Mouse (Mus musculus) cerebellum, adult (tissue): Measurements from ENCODE around the gene Kcnip1.
A peak's percentile ranks its signal among the peaks of the same experiment; 100 is the strongest.

Experiments used
- ATAC-seq: cut with Nextera tagmentation; 2 replicates; pipeline ENCODE4 v1.9.2; 2017; ENCODE audit warnings: mild to moderate bottlenecking, moderate library complexity, mixed read lengths; ENCODE audit not compliant: insufficient number of reproducible peaks, low FRiP score, low TSS enrichment

The Kcnip1 gene

DNA sequence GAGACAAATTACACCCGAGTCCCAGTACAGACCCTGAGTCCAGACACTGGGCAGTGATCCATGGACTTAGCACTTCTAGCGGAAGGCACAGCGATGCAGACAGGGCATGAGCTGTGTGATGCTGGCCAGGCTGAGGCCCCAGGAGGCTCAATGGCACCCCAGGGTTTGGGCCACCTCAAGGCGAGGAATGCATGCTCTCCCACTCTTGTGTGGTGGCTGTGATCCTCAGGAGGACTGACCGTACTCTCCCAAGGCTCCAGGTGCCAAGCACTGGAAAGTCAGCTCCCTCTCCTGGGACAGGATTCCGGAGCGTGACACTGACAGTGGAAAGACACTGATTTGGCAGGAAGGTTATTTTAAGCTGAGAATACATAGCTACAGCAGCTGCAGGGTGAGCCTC is 79.9 kb downstream of the Kcnip1 start:
- no peak for ATAC-seq

DNA sequence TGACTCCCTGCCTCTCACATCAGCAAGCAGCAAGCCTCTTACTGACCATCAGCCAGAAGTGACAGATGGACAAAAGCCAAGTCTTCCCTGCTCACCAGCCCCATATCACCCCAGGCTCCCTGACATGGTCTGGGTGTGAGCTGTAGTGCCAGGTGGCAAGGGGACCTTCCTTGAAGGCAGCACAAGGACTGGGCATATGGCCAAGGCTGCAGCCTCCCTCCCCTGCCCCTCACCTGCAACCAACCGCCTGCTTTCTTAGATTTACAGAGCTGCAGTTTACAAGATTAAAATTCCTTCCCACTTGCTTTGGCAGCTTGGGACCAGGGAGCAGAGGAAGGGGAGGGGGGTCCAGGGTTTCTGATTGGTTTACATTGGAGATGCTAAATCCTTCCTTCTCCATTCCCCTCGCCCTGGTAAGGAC is 80.8 kb downstream of the Kcnip1 start:
- ATAC-seq: 0 out of 2 replicates have a peak, but pooled peaks have one; percentile 12

DNA sequence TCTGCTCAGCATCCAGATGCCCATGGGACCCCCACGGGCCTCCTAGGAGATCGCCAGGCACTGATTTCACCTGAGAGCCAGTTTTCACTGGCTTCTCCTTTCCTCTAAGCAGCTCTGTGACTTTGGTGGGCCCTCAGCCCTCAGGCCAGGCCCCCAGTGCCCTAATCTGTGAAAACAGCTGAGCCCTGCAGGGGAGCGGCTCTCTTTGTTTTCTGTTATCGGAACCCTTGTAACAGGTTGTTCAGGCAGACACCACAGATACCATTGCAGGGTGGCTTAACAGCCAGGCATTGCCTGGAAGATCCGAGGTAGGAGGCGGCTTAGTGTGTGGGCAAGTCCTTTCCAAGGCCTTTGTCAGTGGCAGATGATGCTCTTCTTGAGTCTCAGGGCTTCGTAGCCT is 82.0 kb downstream of the Kcnip1 start:
- no peak for ATAC-seq

DNA sequence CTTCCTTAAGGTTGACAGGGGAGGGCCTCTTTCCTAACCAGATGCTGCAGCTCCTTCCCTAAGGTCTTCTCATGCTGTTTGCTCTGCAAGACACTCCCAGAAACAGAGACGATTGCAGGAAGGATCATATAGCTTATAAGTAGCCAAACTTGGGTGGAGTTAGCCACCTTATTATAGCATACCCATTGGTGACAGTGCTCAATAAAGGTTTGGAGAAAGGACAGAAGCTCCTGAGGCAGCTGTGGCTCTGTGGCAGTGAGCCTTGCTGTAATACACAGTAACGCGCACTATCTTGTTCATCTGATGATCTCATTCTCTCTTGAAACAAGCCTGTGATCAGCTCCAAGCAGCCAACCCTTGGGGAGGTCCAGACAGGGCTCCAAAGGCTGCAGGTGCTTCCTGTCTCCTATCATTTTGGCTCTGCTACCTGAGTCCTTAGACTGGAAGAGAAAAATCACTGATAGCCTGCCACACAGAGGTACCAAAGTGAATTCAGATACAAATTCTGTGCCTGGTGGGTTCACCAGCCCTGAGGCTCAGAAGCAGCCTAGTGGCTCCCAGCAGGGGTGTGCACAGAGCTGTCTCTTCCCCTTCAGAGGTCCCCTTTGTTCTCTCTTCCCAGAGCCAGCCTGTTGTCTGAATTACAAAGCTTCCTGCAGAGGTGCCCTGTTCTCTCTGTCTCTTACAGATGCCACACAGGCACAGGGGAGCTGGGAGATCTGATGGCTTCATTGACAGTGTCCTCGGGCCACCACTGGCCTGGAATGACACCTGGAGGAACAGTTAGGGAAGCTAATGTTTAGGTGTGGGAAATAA is 84.4 kb downstream of the Kcnip1 start:
- no peak for ATAC-seq

DNA sequence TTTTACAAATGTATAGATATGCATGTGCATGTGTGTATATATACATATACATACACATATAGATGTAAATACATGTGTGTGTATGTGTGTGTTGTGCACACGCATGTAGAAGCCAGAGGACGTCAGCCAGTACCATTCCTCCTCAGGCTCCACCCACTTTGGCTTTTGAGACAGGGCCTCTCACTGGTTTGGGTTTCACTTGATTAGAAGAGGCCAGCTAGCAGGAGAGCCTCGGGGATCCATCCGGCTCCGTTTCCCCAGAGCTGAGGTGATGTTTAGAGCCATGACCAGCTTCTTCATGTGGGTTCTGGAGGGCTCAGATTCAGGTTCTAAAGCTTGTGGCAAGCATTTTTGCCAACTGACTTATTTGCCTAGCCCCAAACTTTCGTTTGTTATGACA is 89.5 kb downstream of the Kcnip1 start:
- ATAC-seq: no peak

DNA sequence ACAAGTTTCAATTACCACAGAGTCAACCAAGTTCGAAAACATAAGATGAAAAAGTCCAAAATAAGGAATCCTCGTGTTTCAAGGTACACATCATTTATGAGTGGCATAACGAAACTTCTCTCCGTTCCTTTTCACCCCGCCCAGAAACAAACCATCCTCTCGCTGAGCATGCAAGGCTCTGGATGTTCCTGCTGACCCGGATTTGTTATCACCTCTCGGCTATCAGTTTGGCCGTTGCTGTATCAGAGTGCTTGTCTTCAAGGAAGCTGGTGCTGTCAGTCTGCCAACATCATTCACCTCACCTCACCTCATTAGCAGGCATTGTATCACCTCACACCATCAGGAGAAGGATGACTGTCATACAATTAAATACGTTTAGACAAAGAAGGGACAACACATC is 90.6 kb downstream of the Kcnip1 start:
- ATAC-seq: no peak

DNA sequence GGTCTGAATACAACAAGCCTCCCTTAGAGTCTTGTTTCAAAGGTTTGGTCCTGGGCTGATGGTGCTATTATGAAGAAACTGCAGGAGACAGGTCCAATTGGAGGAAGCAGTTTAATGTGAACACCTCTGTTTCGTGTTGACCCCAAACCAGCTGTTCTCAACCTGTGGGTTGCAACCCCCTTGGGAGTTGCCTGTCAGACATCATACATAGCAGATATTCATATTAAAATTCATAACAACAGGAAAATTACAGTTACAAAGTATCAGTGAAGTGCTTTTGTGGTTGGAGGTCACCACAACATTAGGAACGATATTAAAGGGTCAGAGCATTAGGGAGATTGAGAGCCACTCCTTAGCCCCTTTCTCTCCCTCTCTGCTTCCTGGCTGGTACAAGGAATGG is 91.2 kb downstream of the Kcnip1 start:
- ATAC-seq: no peak

DNA sequence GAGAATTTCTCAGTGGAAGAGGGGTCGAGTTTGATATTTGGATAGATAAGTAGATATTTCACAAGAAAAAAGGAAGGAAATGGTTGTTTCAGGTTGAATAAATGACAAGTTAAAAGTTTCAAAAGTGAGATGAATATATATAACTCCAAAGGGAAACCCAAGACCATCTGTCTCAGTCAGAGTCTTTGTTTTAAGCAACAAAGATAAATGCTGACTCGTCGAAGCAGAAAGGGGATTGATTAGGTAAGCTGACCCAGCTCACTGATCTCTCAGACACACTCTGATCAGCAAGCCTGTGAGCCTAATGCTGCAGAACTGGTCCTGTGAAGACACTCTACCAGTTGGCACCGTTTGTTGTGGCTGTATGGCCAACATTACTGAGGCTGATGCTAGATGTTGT is 101.9 kb downstream of the Kcnip1 start:
- ATAC-seq: no peak

DNA sequence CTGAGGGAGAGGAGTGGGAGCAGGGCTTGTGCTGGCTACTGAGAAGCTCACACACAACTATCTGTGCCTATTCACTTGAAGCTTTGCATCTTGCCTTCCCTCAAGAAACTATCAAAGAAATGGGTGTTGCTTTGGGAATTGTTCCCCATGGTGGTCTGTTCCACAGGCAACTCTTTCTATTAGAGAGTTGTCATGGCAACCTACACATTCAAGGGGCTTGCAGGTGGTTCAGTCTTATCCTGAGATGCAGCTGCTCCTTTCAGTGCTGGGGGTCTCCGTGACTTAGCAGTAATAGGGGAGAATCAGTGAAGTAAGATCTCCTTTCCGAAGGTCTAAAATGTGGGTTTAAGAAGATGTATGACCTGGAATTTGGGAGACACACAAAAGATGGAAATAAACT is 102.6 kb downstream of the Kcnip1 start:
- ATAC-seq: no peak

DNA sequence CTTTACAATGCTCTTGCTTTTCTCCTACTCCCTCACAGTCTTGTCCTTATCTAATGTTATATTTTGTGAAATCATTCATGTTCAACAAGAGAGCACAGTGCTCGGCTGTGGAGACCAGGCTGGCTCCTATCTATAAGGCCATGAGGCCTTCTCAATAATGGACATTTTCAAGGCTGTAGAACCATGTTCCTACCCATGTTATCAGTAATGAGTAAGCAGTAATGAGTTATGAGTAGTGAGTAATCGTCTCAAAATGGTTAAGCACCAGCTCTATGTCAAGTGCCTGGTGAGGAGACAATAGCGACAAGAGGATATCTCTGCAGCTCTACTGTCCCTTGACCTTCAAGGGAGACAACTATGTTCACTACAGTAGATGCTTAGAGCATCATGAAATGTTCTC is 105.3 kb downstream of the Kcnip1 start:
- ATAC-seq: no peak

DNA sequence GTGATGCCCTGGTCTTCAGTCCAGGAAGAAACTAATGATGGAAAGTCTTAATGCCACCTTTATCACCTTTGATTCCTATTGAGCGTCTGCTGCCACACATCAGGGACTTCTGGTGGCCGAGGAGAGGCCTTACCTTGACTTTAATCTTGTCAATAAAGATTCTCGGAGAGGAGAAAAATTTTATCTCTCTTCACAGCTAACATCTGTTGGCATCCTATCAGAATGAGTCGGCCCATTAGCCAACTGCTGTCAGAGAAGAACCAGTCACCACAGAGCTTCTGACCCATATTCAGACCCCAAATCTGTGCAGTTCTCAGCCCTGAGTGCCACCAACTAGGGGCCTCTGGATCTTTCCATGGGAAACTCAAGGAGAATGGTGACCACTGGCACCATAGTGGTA is 107.0 kb downstream of the Kcnip1 start:
- ATAC-seq: no peak

DNA sequence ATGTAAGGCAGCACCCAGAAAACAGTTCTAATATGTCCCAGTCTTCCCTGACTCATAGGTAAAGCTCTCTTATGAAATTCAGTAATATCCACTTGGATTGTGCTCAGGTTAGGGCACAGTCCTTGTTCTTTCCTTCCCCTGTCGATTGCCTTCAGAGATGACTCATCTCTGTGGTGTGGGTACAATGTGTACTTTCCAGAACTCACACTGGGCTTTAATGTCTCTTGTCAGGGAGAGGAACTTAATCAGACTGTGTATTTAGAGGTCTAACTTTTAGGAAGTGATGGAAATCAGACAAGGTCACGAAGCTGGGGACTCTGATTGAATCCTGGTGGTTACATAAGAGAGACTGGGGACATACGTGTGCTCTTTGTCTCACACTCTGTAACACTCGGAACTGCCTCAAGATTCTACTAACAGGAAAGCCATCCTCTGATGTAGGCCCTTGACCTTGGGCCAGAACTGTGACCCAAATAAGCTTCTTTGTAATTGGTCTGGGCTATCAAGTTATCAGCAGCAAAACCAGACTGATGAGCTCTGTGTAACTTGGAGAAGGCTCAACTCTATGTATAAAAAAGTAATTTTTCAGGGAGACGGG is 110.1 kb downstream of the Kcnip1 start:
- ATAC-seq: no peak

DNA sequence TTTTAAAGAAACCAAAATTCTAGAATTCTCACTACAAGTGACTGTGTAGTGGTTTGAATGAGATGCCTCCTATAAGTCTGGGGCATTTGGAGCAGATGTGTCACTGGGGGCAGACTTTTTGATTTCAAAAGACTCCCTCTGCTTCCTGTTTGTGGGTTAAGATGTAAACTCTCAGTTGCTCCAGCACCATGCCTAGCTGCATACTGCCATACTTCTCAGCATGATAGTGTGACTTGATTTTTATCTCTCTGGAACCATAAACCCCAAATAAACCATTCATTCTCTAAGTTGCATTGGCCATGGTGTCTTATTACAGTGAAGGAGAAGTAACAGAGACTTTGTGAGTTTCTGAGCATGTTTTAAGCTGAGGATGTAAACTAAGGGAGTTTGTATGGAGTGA is 118.0 kb downstream of the Kcnip1 start:
- ATAC-seq: no peak

DNA sequence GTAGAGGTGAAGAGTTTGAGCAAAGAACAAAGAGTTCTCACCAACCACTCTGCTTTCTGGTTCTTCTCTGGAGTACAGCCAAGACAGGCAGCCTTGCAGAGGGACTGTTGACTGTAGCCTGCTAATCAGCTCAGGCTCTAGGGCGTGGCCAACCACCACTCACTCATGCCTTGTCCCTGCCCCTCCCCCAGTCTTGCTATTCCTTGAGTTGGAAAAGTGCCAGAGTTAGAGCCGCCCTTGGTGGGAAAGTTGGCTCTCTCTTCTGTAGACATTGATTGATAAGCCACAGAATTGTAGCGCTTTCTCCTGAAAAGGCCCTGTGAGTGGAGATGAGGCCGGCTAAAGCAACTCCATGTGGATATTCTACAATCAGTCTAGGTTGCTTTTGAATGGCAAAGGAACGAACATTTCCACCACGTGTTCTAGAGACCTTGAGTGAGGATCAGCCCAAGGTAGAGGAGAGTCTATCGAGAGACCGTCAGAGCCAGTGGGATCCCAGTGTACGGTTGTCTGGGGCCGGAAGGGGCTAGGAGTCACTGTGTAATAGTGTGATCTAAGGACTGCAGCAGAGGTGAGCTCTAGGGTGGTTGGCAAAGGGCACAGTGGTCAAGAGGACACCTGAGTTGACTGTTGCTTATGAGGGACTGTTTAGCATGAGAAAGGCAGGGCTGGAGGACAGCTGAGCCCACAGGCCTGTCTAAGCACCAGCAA is 119.7 kb downstream of the Kcnip1 start:
- ATAC-seq: no peak

DNA sequence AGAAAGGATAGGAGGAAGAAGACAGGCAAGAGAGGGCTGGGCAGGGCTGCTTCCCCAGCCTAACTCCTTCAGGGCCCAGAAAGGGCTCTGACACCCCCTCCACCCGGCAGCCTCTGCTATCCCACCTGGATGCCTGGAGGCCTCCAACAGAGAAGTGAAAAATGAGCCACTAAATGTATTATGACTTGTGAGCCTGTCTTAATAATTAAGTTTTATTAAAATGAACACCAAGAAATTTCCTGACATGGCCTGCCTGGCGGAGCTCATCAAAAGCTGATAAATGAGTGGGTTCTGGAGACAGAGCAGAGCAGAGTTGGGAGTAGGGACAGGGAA is 120.3 kb downstream of the Kcnip1 start:
- ATAC-seq: no peak

DNA sequence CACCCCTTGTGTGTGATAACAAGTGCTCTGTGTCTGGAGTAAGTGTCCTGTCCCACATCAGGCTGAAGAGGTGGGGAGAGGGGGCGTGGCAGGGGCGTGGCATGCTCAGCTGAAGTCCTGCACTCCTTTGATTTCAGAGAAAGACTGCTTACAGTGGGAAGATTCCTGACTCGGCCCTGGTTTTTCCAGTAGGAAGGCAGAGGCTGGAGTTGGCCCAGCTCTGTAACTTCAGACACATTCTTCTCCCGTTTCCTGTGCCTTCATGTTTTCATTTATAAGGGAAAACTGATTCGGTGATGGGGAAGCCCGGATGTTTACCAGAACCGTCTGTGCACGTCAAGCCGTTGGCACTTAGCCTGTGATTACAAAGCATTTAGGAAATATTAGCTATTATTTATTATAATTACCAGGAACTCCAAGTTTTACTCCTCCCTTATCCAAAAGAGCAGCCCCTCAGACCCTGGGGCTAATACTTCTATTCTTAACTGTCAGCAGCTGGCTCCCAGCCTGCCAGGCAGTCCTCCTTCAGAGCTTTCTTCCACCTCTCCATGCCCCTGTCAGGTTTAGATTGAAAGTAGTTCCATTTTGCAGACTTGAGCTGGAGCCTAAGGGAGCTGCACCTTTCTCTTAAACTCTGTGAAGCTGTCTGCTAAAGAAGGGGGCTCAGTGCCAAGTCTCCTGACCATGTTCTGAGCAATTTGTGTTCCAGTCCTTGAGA is 120.8 kb downstream of the Kcnip1 start:
- no peak for ATAC-seq

DNA sequence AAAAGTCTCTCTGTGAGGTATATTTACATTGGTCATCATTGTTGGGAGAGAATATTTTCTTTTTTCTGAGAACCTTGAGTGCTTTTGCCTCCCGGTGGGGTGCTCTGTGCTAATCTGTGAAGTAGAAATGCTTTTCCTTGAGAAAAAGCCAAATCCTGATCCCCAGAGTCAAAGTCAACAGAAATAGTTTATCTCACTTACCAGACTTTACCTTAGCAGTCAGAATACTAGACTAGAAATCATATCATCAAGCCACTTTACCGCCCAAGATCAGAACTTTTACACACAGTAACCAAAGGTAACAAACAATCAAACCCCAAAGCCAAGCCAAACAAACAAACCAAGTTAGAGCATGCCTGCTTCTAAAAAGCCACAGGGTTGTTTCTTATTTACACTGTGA is 122.7 kb downstream of the Kcnip1 start:
- ATAC-seq: no peak

DNA sequence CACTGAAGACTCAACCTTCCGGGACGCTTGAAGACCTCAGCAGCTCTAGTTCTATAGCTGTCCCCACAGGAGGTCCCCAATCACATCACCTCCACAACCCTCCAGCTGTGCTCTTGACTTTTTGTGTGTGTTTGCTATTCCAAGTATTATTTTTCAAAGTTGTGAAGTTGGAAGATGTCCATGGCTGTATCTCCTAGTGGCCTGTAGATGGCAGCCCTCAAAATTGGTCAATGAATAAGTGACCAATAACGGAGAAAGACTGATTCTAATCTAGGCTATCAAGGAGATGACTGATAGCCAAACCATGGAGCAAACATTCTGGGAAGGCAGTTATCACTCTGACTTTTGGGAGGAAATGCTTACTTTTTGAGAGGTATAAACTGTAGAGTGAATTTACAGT is 123.4 kb downstream of the Kcnip1 start:
- no peak for ATAC-seq

DNA sequence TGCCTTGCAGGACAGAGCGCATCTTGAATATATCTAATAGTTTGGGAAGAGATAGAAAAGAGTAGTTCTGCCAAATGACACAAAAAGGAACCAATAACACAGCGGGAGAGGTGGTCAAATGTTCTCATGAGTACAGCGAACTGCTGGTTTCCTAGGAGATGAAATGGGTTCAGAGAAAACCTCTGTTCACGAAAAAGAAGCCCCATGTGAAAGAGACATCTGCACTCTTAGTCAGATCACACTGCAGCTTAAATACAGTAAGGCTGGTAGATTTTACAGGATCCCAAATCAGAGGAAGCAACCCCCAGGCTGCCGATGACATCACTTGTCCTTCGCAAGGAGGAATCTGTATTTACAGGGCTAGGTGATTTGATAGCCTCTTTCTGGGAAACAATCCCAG is 126.2 kb downstream of the Kcnip1 start:
- no peak for ATAC-seq

DNA sequence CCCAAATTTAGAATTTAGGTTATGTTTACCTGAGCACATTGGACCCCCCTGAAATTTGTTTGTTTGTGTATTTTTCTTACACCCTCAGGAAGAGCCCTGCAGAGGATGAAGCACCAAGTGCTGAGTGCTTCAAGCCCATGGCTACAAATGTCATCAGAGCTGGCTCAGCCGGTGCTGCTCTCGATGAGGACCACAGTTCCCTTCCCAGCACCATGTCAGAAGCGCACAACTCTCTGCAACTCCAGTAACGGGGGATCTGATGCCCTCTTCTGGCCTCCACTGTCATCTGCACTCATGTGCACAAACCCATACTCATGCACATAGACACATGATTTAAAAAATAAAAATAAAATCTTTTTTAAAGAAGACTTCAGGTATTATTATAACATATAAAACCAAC is 128.7 kb downstream of the Kcnip1 start:
- ATAC-seq: no peak

DNA sequence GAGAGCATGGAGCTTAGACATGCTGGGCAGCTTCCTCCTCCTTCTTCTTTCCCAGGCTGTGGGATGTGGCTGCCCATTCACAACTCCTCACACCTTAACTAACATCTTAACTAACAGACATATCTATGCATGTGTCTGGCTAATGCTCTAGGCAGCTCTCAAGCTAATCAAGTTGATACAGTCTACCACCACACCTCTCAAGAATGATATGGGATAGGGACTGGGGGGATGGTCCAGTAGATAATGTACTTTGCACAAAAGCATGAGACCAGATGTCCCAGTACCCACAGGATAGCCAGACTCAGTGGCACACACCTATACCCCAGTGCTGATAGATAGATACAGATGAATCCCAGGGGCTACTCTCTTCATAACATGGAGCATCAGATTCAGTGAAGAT is 131.1 kb downstream of the Kcnip1 start:
- no peak for ATAC-seq
